Mouse (Mus musculus): Measurements from ENCODE around the gene Adk.

Gene Adk

GRCm38 (mm10) chr14:21251386-21251785, 199.0 kb downstream of the Adk start:
- in situ Hi-C loops (cut with MboI, MseI) = no loop called here

- in situ Hi-C loops (cut with MboI, MseI) = no loop called here
Measured at GRCm38 (mm10) chr14:21252326-21252886, 200.0 kb downstream of the Adk start.

GRCm38 (mm10) chr14:21253321-21253992, 201.1 kb downstream of the Adk start:
- in situ Hi-C loops (cut with MboI, MseI) = no loop called here

GRCm38 (mm10) chr14:21253993-21254339, 201.6 kb downstream of the Adk start:
- in situ Hi-C loops (cut with MboI, MseI) = no loop called here

- in situ Hi-C loops (cut with MboI, MseI) = no loop called here
Measured at GRCm38 (mm10) chr14:21268229-21268628, 215.9 kb downstream of the Adk start.

- in situ Hi-C loops (cut with MboI, MseI) = no loop called here
Measured at GRCm38 (mm10) chr14:21271472-21271871, 219.1 kb downstream of the Adk start.

- in situ Hi-C loops (cut with MboI, MseI) = no loop called here
Measured at GRCm38 (mm10) chr14:21275786-21276185, 223.4 kb downstream of the Adk start.

- in situ Hi-C loops (cut with MboI, MseI) = no loop called here
Measured at GRCm38 (mm10) chr14:21278290-21278689, 225.9 kb downstream of the Adk start.

GRCm38 (mm10) chr14:21278907-21279535, 226.6 kb downstream of the Adk start:
- in situ Hi-C loops (cut with MboI, MseI) = no loop called here

GRCm38 (mm10) chr14:21280451-21280850, 228.1 kb downstream of the Adk start:
- in situ Hi-C loops (cut with MboI, MseI) = no loop called here

GRCm38 (mm10) chr14:21281506-21281905, 229.1 kb downstream of the Adk start:
- in situ Hi-C loops (cut with MboI, MseI) = no loop called here

- in situ Hi-C loops (cut with MboI, MseI) = no loop called here
Measured at GRCm38 (mm10) chr14:21284116-21284515, 231.7 kb downstream of the Adk start.

GRCm38 (mm10) chr14:21284847-21285246, 232.5 kb downstream of the Adk start:
- in situ Hi-C loops (cut with MboI, MseI) = no loop called here

GRCm38 (mm10) chr14:21286274-21286673, 233.9 kb downstream of the Adk start:
- in situ Hi-C loops (cut with MboI, MseI) = no loop called here

- in situ Hi-C loops (cut with MboI, MseI) = no loop called here
Measured at GRCm38 (mm10) chr14:21287726-21288442, 235.5 kb downstream of the Adk start.

GRCm38 (mm10) chr14:21299743-21300142, 247.4 kb downstream of the Adk start:
- in situ Hi-C loops (cut with MboI, MseI) = loop anchor here in 1 of 2 experiments (10.0 kb wide), 1 partner anchor 325 kb away; no protein-coding TSS in a partner anchor

GRCm38 (mm10) chr14:21304815-21305214, 252.4 kb downstream of the Adk start:
- in situ Hi-C loops (cut with MboI, MseI) = loop anchor here in 1 of 2 experiments (10.0 kb wide), 1 partner anchor 330 kb away; no protein-coding TSS in a partner anchor

GRCm38 (mm10) chr14:21308349-21308936, 256.1 kb downstream of the Adk start:
- in situ Hi-C loops (cut with MboI, MseI) = loop anchor here in 1 of 2 experiments (10.0 kb wide), 1 partner anchor 334 kb away; no protein-coding TSS in a partner anchor

GRCm38 (mm10) chr14:21310530-21310929, 258.2 kb downstream of the Adk start:
- in situ Hi-C loops (cut with MboI, MseI) = no loop called here

GRCm38 (mm10) chr14:21313561-21314342, 261.4 kb downstream of the Adk start:
- in situ Hi-C loops (cut with MboI, MseI) = no loop called here

GRCm38 (mm10) chr14:21314466-21314865, 262.1 kb downstream of the Adk start:
- in situ Hi-C loops (cut with MboI, MseI) = no loop called here
